Mouse (Mus musculus) hindbrain, embryonic 13.5 days (tissue): ENCODE results near the gene Spint1. TPM values are rescaled to one million over a fixed set of nuclear protein-coding genes. Genes with fewer than 3 reads are reported as not detected.

ENCODE experiments used
- ATAC-seq: fragments of 200-750 bp; cut with Nextera tagmentation; 2 replicates; pipeline ENCODE4 v1.8.0; 2017; ENCODE audit warnings: moderate TSS enrichment; ENCODE audit not compliant: low FRiP score
- H3K27ac ChIP-seq: fragments of 300-500 bp; sonication (generic); 2 replicates; pipeline ENCODE4 v1.5.1; 2015; ENCODE audit warnings: inconsistent platforms, mild to moderate bottlenecking, moderate library complexity
- H3K27me3 ChIP-seq: fragments of 300-500 bp; sonication (generic); 2 replicates; pipeline ENCODE4 v1.6.1; 2015; ENCODE audit warnings: mild to moderate bottlenecking, inconsistent platforms
- H3K36me3 ChIP-seq: fragments of 300-500 bp; sonication (generic); 2 replicates; pipeline ENCODE4 v1.6.1; 2015; ENCODE audit warnings: mild to moderate bottlenecking, inconsistent platforms
- H3K4me1 ChIP-seq: fragments of 300-500 bp; sonication (generic); replicated peaks from 2 replicates; pipeline ENCODE4 v1.6.1; 2015; ENCODE audit warnings: inconsistent platforms
- H3K4me2 ChIP-seq: fragments of 300-500 bp; sonication (generic); 2 replicates; pipeline ENCODE4 v1.6.1; 2015; ENCODE audit warnings: inconsistent platforms, mild to moderate bottlenecking, moderate library complexity
- H3K4me3 ChIP-seq: fragments of 300-500 bp; sonication (generic); 2 replicates; pipeline ENCODE4 v1.5.1; 2015; ENCODE audit warnings: mild to moderate bottlenecking, inconsistent platforms
- H3K9ac ChIP-seq: fragments of 300-500 bp; sonication (generic); 2 replicates; pipeline ENCODE4 v1.6.1; 2015; ENCODE audit warnings: mild to moderate bottlenecking, inconsistent platforms
- H3K9me3 ChIP-seq: fragments of 300-500 bp; sonication (generic); 2 replicates; pipeline ENCODE4 v1.6.1; 2016; ENCODE audit warnings: inconsistent platforms
- WGBS: fragments of 180-500 bp; shearing (Covaris S2); methylation state at CpG from one replicate; pipeline ENCODE4 v1.1.7; 2015; 5-methylcytosine and 5-hydroxymethylcytosine counted together
- polyA plus RNA-seq: library from polyadenylated mRNA; unstranded; fragments of >200 nt; fragmentation: Nextera tagmentation; extraction: Ambion mirVana; gene quantifications from 2 replicates; pipeline ENCODE4 v1.2.1, GENCODE M21; 2015

Gene Spint1
- polyA plus RNA-seq, 1 experiment from 2014 or later = 0.99 TPM

DNA sequence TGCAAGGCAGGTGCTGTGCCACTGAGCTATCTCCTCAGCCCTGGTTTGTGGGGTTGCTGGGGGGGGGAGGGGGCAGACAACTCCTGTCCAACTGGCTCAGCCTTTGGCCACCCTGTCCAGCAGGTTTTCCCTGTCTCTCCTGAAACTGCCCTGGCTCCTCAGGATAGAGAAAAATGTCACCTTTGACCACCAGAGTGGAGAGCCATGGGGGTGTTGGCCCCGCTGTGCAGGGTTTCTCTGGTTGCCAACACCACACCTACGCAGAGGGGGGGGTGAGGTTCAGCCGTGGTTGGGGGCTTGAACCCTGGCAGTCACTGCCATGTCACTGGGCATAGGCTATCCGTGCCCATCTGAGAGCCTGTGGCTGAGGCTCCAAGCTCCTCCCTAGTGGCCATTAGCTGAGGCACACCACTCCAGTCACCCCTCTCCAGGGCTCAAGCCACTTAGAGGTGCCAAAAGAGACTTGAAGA is 12.5 kb downstream of the Spint1 start:
- Histone ChIP-seq H3K4me1 (0 out of 2 replicates have a peak, but pooled peaks cover 5% of the 10 kb centered on the region), H3K27ac (no peak overlapping the region), H3K4me3 (no peak overlapping the region), H3K9me3 (no peaks in the 10 kb centered on the region), H3K9ac (no peak overlapping the region), H3K36me3 (no peaks in the 10 kb centered on the region), H3K4me2 (no peak overlapping the region), H3K27me3 (peaks cover 29% of the 10 kb centered on the region)
- ATAC-seq = peak; percentile 52
- WGBS = 74% methylated on average over 4 of the region's 4 CpGs

DNA sequence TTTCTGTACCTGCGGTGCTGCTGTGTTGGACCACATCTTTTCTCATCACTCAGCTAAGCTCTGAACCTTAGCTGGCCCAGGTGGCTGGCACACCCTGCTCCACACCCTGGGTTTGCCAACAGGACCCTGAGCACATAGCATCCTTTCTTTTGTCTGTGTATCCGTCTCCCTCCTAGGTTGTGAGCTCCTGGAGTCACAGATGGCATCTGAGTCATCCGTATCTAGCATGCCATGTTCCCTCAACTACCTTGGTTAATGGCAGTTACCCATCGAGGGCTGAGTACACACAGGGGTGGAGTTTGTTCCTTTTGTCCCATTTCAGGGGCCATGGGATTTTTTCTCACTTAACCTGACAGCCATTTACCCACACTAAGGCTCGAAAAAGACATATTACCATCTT is 13.2 kb downstream of the Spint1 start:
- WGBS = 71% methylated on average over 5 of the region's 5 CpGs
- H3K27ac ChIP-seq = no peak overlapping the region
- no peak for ATAC-seq
- H3K4me2 ChIP-seq = 0 out of 2 replicates have a peak overlapping the region, but pooled peaks have one; percentile 11
- H3K9me3 ChIP-seq = no peaks in the 10 kb centered on the region
- H3K27me3 ChIP-seq = peaks cover 36% of the 10 kb centered on the region
- 0 out of 2 replicates have a peak, but pooled peaks cover 5% of the 10 kb centered on the region for H3K4me1 ChIP-seq
- H3K9ac ChIP-seq = no peak overlapping the region
- no peaks in the 10 kb centered on the region for H3K36me3 ChIP-seq
- no peak overlapping the region for H3K4me3 ChIP-seq

DNA sequence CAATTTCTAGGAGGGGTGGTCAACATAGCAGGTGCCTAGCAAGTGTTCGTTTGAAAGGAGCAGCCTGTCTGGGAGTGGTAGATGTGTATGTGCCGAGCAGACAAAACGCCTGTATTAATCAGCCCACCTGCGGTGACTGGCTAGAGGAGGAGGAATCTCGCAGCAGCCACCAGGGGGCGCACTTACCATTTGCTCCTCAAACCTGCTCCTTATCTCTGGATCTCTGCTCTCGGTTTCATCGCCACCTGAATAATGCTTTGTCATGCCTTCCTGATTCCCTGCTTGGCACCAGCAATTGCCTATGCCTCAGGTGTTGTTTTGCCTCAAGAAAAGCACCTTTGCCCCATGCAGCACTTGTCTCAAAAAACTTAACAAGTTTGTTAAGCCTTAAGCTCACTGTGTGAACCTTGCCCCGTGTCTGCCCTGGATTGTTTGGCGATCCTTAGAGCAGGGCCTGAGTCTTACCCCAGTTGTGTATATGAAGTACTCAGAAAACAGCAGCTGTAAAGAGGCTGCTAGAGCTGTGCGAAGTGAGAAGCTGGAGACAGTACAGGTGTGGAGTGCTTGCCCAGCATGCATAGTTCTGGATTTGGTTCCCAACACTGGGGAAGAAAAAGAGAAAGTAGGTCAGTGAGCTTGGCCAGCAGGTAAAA is 13.8 kb downstream of the Spint1 start:
- Histone ChIP-seq H3K9ac (no peak overlapping the region), H3K4me2 (0 out of 2 replicates have a peak overlapping the region, but pooled peaks have one; percentile 11), H3K36me3 (no peaks in the 10 kb centered on the region), H3K27me3 (peaks cover 39% of the 10 kb centered on the region), H3K9me3 (no peaks in the 10 kb centered on the region), H3K4me3 (no peak overlapping the region), H3K4me1 (0 out of 2 replicates have a peak, but pooled peaks cover 5% of the 10 kb centered on the region), H3K27ac (no peak overlapping the region)
- ATAC-seq = peak; percentile 65; the same call in 1 of the 2 replicates
- WGBS = 20% methylated on average over 11 of the region's 11 CpGs

DNA sequence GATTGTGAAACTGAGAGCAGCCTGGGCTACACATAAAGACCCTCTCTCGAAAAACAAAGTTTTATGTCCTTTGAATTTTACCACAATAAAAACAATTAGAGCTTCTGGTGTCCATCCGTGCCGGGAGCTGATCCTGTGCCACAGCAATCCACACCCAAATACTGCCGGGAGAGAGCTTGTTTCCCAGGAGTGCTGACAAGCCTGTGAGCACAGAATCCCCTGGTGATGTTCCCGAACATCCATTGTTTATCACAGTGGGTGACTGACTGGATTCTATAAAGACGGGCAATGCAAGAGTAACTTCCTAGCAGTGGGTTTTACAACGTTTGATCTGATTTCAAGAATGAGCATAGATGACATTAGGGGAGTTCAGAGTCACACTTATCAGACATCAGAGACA is 17.8 kb downstream of the Spint1 start:
- Histone ChIP-seq H3K36me3 (no peaks in the 10 kb centered on the region), H3K9me3 (no peaks in the 10 kb centered on the region), H3K4me1 (0 out of 2 replicates have a peak, but pooled peaks cover 5% of the 10 kb centered on the region), H3K27me3 (peaks cover 43% of the 10 kb centered on the region), H3K4me3 (no peak overlapping the region), H3K4me2 (no peak overlapping the region), H3K27ac (no peak overlapping the region), H3K9ac (no peak overlapping the region)
- no peak for ATAC-seq
- WGBS = 11% methylated on average over 7 of the region's 7 CpGs

DNA sequence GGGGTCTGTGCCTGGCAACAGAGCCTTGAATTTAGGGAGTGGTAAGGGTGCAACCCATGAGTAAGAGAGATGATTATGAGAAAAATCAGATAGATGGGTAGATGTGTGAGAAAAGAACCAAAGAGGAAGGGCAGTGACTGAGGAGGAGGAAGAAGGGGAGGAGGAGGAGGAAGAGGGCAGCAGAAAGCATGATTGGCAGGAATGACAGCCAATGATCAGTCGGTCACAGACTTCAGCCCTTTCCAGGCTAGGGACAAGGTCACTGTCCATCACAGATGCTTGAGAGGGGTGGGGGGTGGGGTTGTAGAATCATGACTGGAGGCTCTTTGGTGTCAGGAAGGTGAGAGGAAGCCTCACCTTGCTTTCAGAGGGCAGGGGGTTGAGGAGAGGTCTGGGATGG is 23.4 kb downstream of the Spint1 start:
- no peaks in the 10 kb centered on the region for H3K9me3 ChIP-seq
- no peak for ATAC-seq
- H3K9ac ChIP-seq = no peak overlapping the region
- 62% methylated on average over 1 of the region's 1 CpGs for WGBS
- H3K4me2 ChIP-seq = no peak overlapping the region
- H3K36me3 ChIP-seq = no peaks in the 10 kb centered on the region
- H3K27ac ChIP-seq = no peak overlapping the region
- H3K4me1 ChIP-seq = peaks cover 7% of the 10 kb centered on the region; the same call in 1 of the 2 replicates
- H3K4me3 ChIP-seq = no peak overlapping the region
- H3K27me3 ChIP-seq = peaks cover 21% of the 10 kb centered on the region

DNA sequence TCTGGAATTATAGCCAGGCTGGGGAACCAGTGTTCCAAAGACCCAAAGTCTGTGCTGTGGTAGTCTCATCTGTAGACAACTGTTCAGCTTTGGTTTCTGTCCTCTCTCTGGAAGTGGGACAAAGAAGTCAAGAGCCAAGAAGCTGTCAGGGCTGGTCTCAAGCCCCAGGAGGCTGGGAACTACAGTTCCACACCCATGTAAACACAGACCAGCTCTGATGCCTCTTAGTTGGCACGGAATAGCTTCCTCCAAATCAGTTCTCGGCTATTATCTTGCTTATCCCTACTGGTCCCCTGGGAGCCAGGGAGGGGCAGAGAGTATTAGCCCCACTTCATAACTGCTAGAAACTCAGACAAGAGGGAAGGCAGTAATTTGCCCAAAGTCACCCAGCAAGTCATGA is 24.2 kb downstream of the Spint1 start:
- Histone ChIP-seq H3K27me3 (peaks cover 16% of the 10 kb centered on the region; the same call in 1 of the 2 replicates), H3K9me3 (no peaks in the 10 kb centered on the region), H3K9ac (no peak overlapping the region), H3K4me1 (peaks cover 7% of the 10 kb centered on the region; the same call in 1 of the 2 replicates), H3K27ac (no peak overlapping the region), H3K4me2 (no peak overlapping the region), H3K4me3 (no peak overlapping the region), H3K36me3 (no peaks in the 10 kb centered on the region)
- ATAC-seq = no peak
- 58% methylated on average over 2 of the region's 2 CpGs for WGBS

DNA sequence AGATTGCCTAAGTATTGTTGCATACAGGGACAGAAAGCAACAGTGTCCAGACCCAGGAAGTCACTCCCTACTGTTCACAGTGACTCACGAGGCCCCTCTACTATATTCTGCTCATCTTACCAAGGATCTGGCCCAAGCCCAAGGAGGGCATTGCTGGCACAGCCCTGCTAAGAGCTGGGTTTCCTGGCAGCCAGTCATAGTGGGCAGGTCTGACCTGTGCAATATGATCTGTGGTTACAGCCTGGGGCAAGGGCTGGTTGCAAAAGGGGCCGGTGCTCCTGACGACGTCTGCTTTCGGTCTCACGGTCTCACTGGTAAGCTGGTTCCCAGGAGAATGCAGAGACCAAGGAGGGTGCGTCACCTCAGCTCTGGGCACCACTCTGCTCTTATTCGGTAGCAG is 25.8 kb downstream of the Spint1 start:
- 0 out of 2 replicates have a peak, but pooled peaks have one; percentile 39 for ATAC-seq
- Histone ChIP-seq H3K4me3 (no peak overlapping the region), H3K9me3 (no peaks in the 10 kb centered on the region), H3K27me3 (peaks cover 11% of the 10 kb centered on the region; the same call in 1 of the 2 replicates), H3K9ac (no peak overlapping the region), H3K4me2 (no peak overlapping the region), H3K27ac (no peak overlapping the region), H3K36me3 (no peaks in the 10 kb centered on the region), H3K4me1 (peaks cover 9% of the 10 kb centered on the region; the same call in 1 of the 2 replicates)
- 44% methylated on average over 8 of the region's 8 CpGs for WGBS

DNA sequence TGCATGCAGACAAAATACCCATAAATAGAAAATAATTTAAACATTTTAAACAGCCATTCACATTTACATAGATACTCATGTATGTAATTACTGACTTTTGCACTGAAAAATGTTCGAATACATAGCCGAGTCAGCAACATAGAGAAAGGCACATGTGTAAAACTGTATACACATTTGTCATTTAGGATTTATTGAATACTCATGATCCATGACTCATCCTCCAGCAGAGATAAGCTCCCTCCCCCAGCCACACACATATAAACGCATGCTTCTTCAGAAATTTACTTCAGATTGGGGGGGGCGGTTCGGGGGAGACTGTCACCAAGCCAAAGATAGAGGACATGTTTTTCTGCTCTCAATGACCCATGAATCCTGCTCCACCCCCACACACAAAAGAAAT is 26.7 kb downstream of the Spint1 start:
- H3K4me3 ChIP-seq = no peak overlapping the region
- H3K9ac ChIP-seq = no peak overlapping the region
- WGBS = 84% methylated on average over 5 of the region's 5 CpGs
- H3K36me3 ChIP-seq = no peaks in the 10 kb centered on the region
- H3K27me3 ChIP-seq = peaks cover 15% of the 10 kb centered on the region
- H3K9me3 ChIP-seq = no peaks in the 10 kb centered on the region
- no peak overlapping the region for H3K4me2 ChIP-seq
- no peak for ATAC-seq
- peaks cover 16% of the 10 kb centered on the region for H3K4me1 ChIP-seq
- H3K27ac ChIP-seq = no peak overlapping the region

DNA sequence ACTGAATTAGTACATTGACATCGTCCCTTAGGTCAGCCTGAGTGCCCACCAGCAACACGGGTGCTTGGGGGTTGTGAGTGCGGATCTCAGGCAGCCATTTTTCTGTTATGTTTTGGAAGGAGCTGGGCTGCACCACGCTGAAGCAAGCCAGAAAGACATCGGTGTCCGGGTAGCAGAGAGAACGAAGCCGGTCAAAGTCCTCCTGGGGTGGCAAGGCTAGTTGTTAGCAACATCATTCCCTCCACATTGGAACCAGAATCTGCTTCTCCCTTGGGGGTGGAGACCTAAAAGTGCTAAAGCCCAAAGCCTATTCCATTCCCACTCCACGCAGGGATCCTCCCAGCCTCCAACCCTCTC is 33.1 kb downstream of the Spint1 start:
- Histone ChIP-seq H3K27me3 (peaks cover 26% of the 10 kb centered on the region), H3K4me1 (peaks cover 27% of the 10 kb centered on the region), H3K4me3 (peak overlapping the region; percentile 59), H3K4me2 (peak overlapping the region; percentile 68), H3K27ac (peak overlapping the region; percentile 71; the same call in 1 of the 2 replicates), H3K9me3 (no peaks in the 10 kb centered on the region), H3K36me3 (no peaks in the 10 kb centered on the region), H3K9ac (peak overlapping the region; percentile 78)
- no peak for ATAC-seq
- 56% methylated on average over 9 of the region's 9 CpGs for WGBS

DNA sequence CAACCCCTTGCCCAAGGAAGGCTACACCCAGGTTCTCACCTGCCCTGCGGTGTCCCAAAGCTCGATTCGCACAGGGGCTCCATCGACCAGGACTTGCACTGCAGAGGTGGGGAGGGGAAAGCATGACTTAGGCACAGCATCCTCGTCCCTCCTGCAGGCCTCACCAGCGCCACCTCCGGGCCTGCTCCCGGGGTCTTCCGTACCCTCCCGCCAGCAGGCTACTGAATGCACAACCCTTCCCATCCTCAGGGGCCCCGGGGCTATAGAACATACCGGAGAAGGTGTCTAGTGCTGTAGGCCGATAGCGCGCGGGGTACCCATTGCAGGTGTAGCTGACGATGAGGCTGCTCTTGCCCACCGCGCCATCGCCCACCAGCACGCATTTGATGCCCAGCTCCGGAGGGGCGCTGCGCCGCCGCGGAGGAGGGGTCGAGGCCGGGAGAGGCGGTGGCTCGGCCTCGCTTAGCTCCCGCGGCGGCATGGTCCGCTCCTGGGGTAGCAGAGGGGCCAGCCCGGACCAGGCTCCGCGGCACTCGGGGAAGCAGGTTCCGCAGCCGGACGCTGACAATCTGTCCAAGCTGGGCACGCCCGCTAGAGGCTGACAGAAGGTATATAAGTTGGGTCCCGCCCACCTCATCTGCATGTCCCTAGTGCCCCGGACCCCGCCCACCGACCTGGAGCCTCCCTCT is 33.6 kb downstream of the Spint1 start, which contains the start of gene Rhov:
Rhov (minus strand) TSS at position 630 of the 689 bp plus-strand sequence.
- H3K4me2 ChIP-seq = peak within 1 kb of the TSS; percentile 68
- peak within 1 kb of the TSS; percentile 78 for H3K9ac ChIP-seq
- peak; percentile 92 for ATAC-seq
- no peaks in the 10 kb centered on the region for H3K9me3 ChIP-seq
- H3K4me1 ChIP-seq = peaks cover 27% of the 10 kb centered on the region
- H3K27me3 ChIP-seq = peaks cover 26% of the 10 kb centered on the region
- WGBS = under 1% methylated on average over 49 of the region's 49 CpGs
- peak within 1 kb of the TSS; percentile 71 for H3K27ac ChIP-seq
- no peaks in the 10 kb centered on the region for H3K36me3 ChIP-seq
- peak within 1 kb of the TSS; percentile 59 for H3K4me3 ChIP-seq

DNA sequence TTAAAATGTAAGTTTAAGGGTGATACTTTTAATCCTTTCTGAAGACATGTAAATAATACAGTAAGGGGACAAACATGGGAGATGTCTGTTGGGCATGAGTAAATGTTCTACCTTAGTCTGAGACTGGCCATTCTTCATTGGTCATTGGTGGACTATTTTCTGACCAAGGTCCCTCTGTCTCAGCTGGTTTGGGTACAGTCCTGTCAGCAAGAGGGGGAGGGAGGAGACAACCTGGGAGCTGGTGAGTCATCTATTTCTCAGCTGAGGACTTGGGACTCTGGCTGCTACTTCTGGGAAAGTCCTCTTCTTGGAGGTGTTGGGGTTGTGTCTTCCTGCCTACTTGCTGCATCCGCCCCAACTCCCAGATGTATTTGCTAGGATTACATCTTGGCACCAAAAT is 37.0 kb downstream of the Spint1 start:
- WGBS = 94% methylated on average over 1 of the region's 1 CpGs
- Histone ChIP-seq H3K36me3 (no peaks in the 10 kb centered on the region), H3K4me2 (no peak overlapping the region), H3K27me3 (peaks cover 19% of the 10 kb centered on the region), H3K9me3 (no peaks in the 10 kb centered on the region), H3K4me3 (no peak overlapping the region), H3K4me1 (peaks cover 14% of the 10 kb centered on the region), H3K9ac (no peak overlapping the region), H3K27ac (no peak overlapping the region)
- no peak for ATAC-seq

DNA sequence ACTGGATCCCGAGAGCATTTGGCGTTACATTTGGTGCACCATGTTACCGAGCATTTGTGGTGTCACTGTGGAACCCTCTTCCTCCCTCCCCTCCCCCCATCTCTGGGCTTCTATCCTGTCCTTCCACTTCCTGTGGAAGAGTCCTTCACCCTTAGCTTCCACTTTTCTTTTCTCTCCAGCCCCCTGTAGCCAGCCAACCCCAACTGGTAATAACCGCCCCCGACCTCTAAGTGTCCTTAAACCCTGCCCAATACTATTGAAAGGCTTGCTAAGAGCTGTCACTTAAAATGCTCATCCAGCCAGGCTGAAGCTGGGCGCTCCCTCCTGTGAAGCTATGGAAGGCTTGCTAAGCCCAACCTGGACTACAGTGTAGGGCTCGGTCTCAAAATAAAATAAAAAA is 39.8 kb downstream of the Spint1 start:
- Histone ChIP-seq H3K27me3 (0 out of 2 replicates have a peak, but pooled peaks cover 6% of the 10 kb centered on the region), H3K27ac (no peak overlapping the region), H3K4me3 (no peak overlapping the region), H3K4me1 (no peaks in the 10 kb centered on the region), H3K9ac (no peak overlapping the region), H3K9me3 (no peaks in the 10 kb centered on the region), H3K4me2 (no peak overlapping the region), H3K36me3 (no peaks in the 10 kb centered on the region)
- 85% methylated on average over 7 of the region's 7 CpGs for WGBS
- no peak for ATAC-seq
